Mouse (Mus musculus): ENCODE results near the gene Cd300ld2.

GRCm38 (mm10) chr11:115059797-115060196 lies 43.8 kb upstream of the Cd300ld2 start:
- TF ChIP-seq CTCF (IDR thresholded peaks at IDR 0.05; ENCODE audit: low read depth, low read length), result no peak
- TF ChIP-seq POLR2A (IDR thresholded peaks at IDR 0.05; ENCODE audit: borderline replicate concordance, low read depth, low read length), result no peak

Measured in bone marrow macrophage, adult 2 months (primary cell).